Comparison of ENCODE assay signal across 17 mouse cellular contexts in genomic region chr4:135722540-135723290, GRCm38 (mm10). TPM values are rescaled to one million over a fixed set of nuclear protein-coding genes. Genes with fewer than 3 reads are reported as not detected.
DNase-seq lines count a peak whose midpoint lies in the region; ATAC-seq and TF ChIP-seq lines count a peak whose summit lies in the region.
"Had no signal": no experiment of that assay in that cellular context is flagged by ENCODE, and none has a peak within 500 bp of the region (broad histone marks: within the 10 kb centered on the region; RNA-seq: fewer than 3 reads in every experiment).

No protein-coding gene starts in this region.

- no peak for DNase-seq in embryonic facial prominence, embryonic 14.5 days (ENCODE audit: low spot score)
- DNase-seq in embryonic facial prominence, embryonic 10.5 days (ENCODE audit: low spot score): no peak
- no peak for DNase-seq in layer of hippocampus, adult 2 months (ENCODE audit: low spot score in 2 of 2)
- no peak for DNase-seq in layer of hippocampus, postnatal 25 days (ENCODE audit: extremely low spot score in 1 of 2, low spot score in 1 of 2)
- DNase-seq in 416B (ENCODE audit: low read depth): peak; percentile 12
- DNase-seq in left cerebral cortex, adult 2 months (ENCODE audit: extremely low spot score in 1 of 2, low spot score in 2 of 2): no peak
- no peak for DNase-seq in cerebellum, postnatal 25 days
- DNase-seq: liver, embryonic 13.5 days; right cerebral cortex, adult 18-20 months had no signal

- no peak overlapping the region for H3K27ac ChIP-seq in embryonic facial prominence, embryonic 14.5 days (replicated peaks; ENCODE audit: low read depth, low read length)
- H3K27ac ChIP-seq in embryonic facial prominence, embryonic 10.5 days (replicated peaks): no peak overlapping the region
- no peak overlapping the region for H3K27ac ChIP-seq in layer of hippocampus, adult 2 months
- H3K27ac ChIP-seq in bone marrow, adult 2 months (ENCODE audit: control insufficient read depth, insufficient read depth, low read depth, low read length, poor library complexity): no peak overlapping the region
- H3K27ac ChIP-seq in left cerebral cortex, adult 2 months: no peak overlapping the region
- H3K27ac ChIP-seq: heart, embryonic 15.5 days; liver, embryonic 13.5 days; neural tube, embryonic 12.5 days had no signal

- no peak overlapping the region for H3K9ac ChIP-seq in embryonic facial prominence, embryonic 14.5 days (ENCODE audit: low read depth, low read length)
- H3K9ac ChIP-seq: heart, embryonic 15.5 days; liver, embryonic 13.5 days; neural tube, embryonic 12.5 days had no signal

- no peaks in the 10 kb centered on the region for H3K27me3 ChIP-seq in embryonic facial prominence, embryonic 14.5 days (replicated peaks; ENCODE audit: control insufficient read depth, insufficient read depth, low read length)
- 0 out of 2 replicates have a peak, but pooled peaks cover 6% of the 10 kb centered on the region for H3K27me3 ChIP-seq in embryonic facial prominence, embryonic 10.5 days (replicated peaks; ENCODE audit: low read depth, poor library complexity, severe bottlenecking)
- H3K27me3 ChIP-seq: neural tube, embryonic 12.5 days had no signal

- no peak overlapping the region for H3K4me2 ChIP-seq in embryonic facial prominence, embryonic 14.5 days (ENCODE audit: low read depth, low read length)
- H3K4me2 ChIP-seq: heart, embryonic 15.5 days; liver, embryonic 13.5 days; midbrain, embryonic 11.5 days; neural tube, embryonic 12.5 days had no signal

- intact Hi-C loops in left cerebral cortex, adult 2 months (cut with DNase I): no loop called here

- WGBS in embryonic facial prominence, embryonic 14.5 days: 73% methylated on average over 15 of the region's 17 CpGs
- 82% methylated on average over 17 of the region's 17 CpGs for WGBS in embryonic facial prominence, embryonic 10.5 days
- whole genome bisulfite sequencing in bone marrow, adult 2 months: 73% methylated on average over 17 of the region's 17 CpGs

- TF ChIP-seq CTCF in layer of hippocampus, adult 2 months (conservative IDR thresholded peaks at IDR 0.05): peak; percentile 56
- peak; percentile 31; the same call in 1 of the 2 replicates for TF ChIP-seq CTCF in bone marrow, adult 2 months (IDR thresholded peaks at IDR 0.05; ENCODE audit: control insufficient read depth, insufficient read depth, low read length)
- no peak; the same call in none of the 2 replicates for TF ChIP-seq CTCF in left cerebral cortex, adult 2 months (IDR thresholded peaks at IDR 0.05)

- H3K4me3 ChIP-seq in embryonic facial prominence, embryonic 14.5 days (ENCODE audit: low read depth, low read length): no peak overlapping the region
- no peak overlapping the region for H3K4me3 ChIP-seq in embryonic facial prominence, embryonic 10.5 days
- H3K4me3 ChIP-seq in layer of hippocampus, adult 2 months: no peak overlapping the region
- H3K4me3 ChIP-seq in bone marrow, adult 2 months (replicated peaks; ENCODE audit: control insufficient read depth, low read depth, low read length): no peak overlapping the region
- no peak overlapping the region for H3K4me3 ChIP-seq in left cerebral cortex, adult 2 months
- H3K4me3 ChIP-seq: heart, embryonic 15.5 days; liver, embryonic 13.5 days; neural tube, embryonic 12.5 days had no signal

- H3K9me3 ChIP-seq in embryonic facial prominence, embryonic 14.5 days (ENCODE audit: control insufficient read depth, low read length): peaks cover 6% of the 10 kb centered on the region; the same call in 1 of the 2 replicates
- H3K9me3 ChIP-seq in embryonic facial prominence, embryonic 10.5 days: peaks cover 5% of the 10 kb centered on the region
- H3K9me3 ChIP-seq: heart, embryonic 15.5 days; liver, embryonic 13.5 days had no signal

- H3K36me3 ChIP-seq in embryonic facial prominence, embryonic 14.5 days (ENCODE audit: control insufficient read depth, insufficient read depth, low read length): no peaks in the 10 kb centered on the region
- no peaks in the 10 kb centered on the region for H3K36me3 ChIP-seq in embryonic facial prominence, embryonic 10.5 days (replicated peaks)
- H3K36me3 ChIP-seq: heart, embryonic 15.5 days; liver, embryonic 13.5 days; neural tube, embryonic 12.5 days had no signal

- peak; percentile 35; the same call in 1 of the 2 replicates for ATAC-seq in embryonic facial prominence, embryonic 14.5 days (ENCODE audit: low read depth)
- ATAC-seq: inflammation-experienced regulatory T-cells, adult 6 months had no signal

- no peak for TF ChIP-seq POLR2A in bone marrow, adult 2 months (IDR thresholded peaks at IDR 0.05; ENCODE audit: borderline replicate concordance, control insufficient read depth, low read depth, low read length)

- H3K4me1 ChIP-seq in embryonic facial prominence, embryonic 14.5 days (ENCODE audit: control insufficient read depth, insufficient read depth, low read length): no peaks in the 10 kb centered on the region; the same call in 1 of the 2 replicates
- H3K4me1 ChIP-seq in embryonic facial prominence, embryonic 10.5 days: peaks cover 5% of the 10 kb centered on the region
- no peaks in the 10 kb centered on the region for H3K4me1 ChIP-seq in bone marrow, adult 2 months (ENCODE audit: control insufficient read depth, insufficient read depth, low read length)
- H3K4me1 ChIP-seq: neural tube, embryonic 12.5 days had no signal

RNA-seq across cellular contexts. Expression of gene Il22ra1, which starts 5.3 kb away (rescaled TPM):
- polyA plus RNA-seq in embryonic facial prominence, embryonic 14.5 days (2014; fragmentation: Nextera tagmentation; extraction: Ambion mirVana): 0.33 and 0.35 TPM in 2 replicates
- 0.07 TPM in 1 of 2 replicates, not detected in the other for polyA plus RNA-seq in embryonic facial prominence, embryonic 10.5 days (2016; fragmentation: Nextera tagmentation; extraction: Ambion mirVana)
- under 1 TPM; 0.12 to 0.13 TPM for total RNA-seq in layer of hippocampus, adult 2 months (2021)
- under 1 TPM in 1 of 2 experiments, not detected in 1; 0.14 TPM for total RNA-seq in layer of hippocampus, postnatal 25 days (2021)
- not detected in 2 replicates for polyA plus RNA-seq in bone marrow, adult 2 months (2011; ENCODE audit: insufficient read depth, insufficient read length, low replicate concordance, missing spikeins)
- under 1 TPM in 1 of 2 experiments, not detected in 1; 0.14 TPM for total RNA-seq in left cerebral cortex, adult 2 months (2021)
- total RNA-seq: gastrocnemius, adult 8-10 months had no signal
- polyA plus RNA-seq: cortical plate, adult 2 months; inflammation-experienced regulatory T-cells, adult 6 months; midbrain, embryonic 11.5 days; neural tube, embryonic 12.5 days had no signal

RNA-seq across cellular contexts. Expression of gene Ifnlr1, which starts 36.6 kb away (rescaled TPM):
- polyA plus RNA-seq in embryonic facial prominence, embryonic 14.5 days (2014; fragmentation: Nextera tagmentation; extraction: Ambion mirVana): 1.1 TPM in 2 replicates
- polyA plus RNA-seq in embryonic facial prominence, embryonic 10.5 days (2016; fragmentation: Nextera tagmentation; extraction: Ambion mirVana): 1.0 and 1.1 TPM in 2 replicates
- total RNA-seq in layer of hippocampus, adult 2 months (2021): under 1 TPM; 0.10 to 0.27 TPM
- under 1 TPM; 0.21 to 0.30 TPM for total RNA-seq in layer of hippocampus, postnatal 25 days (2021)
- 3.2 and 7.3 TPM in 2 replicates for polyA plus RNA-seq in bone marrow, adult 2 months (2011; ENCODE audit: insufficient read depth, insufficient read length, low replicate concordance, missing spikeins)
- total RNA-seq in left cerebral cortex, adult 2 months (2021): under 1 TPM; 0.16 to 0.25 TPM
- polyA plus RNA-seq: C2C12; inflammation-experienced regulatory T-cells, adult 6 months had no signal

RNA-seq across cellular contexts. Expression of gene Myom3, which starts 36.8 kb away (rescaled TPM):
- 9.9 and 10.2 TPM in 2 replicates for polyA plus RNA-seq in embryonic facial prominence, embryonic 14.5 days (2014; fragmentation: Nextera tagmentation; extraction: Ambion mirVana)
- polyA plus RNA-seq in embryonic facial prominence, embryonic 10.5 days (2016; fragmentation: Nextera tagmentation; extraction: Ambion mirVana): not detected in 2 replicates
- total RNA-seq in layer of hippocampus, adult 2 months (2021): under 1 TPM; 0.56 to 0.76 TPM
- total RNA-seq in layer of hippocampus, postnatal 25 days (2021): 1 to 10 TPM in 1 of 2 experiments, under 1 TPM in 1; 0.66 to 1.2 TPM
- polyA plus RNA-seq in bone marrow, adult 2 months (2011; ENCODE audit: insufficient read depth, insufficient read length, low replicate concordance, missing spikeins): not detected in 2 replicates
- total RNA-seq in left cerebral cortex, adult 2 months (2021): 1 to 10 TPM in 1 of 2 experiments, under 1 TPM in 1; 0.96 to 1.4 TPM
- polyA plus RNA-seq: inflammation-experienced regulatory T-cells, adult 6 months had no signal
